Mouse (Mus musculus): Measurements from ENCODE around the gene Exoc3l2.
A peak's percentile ranks its signal among the peaks of the same experiment; 100 is the strongest.

DNA sequence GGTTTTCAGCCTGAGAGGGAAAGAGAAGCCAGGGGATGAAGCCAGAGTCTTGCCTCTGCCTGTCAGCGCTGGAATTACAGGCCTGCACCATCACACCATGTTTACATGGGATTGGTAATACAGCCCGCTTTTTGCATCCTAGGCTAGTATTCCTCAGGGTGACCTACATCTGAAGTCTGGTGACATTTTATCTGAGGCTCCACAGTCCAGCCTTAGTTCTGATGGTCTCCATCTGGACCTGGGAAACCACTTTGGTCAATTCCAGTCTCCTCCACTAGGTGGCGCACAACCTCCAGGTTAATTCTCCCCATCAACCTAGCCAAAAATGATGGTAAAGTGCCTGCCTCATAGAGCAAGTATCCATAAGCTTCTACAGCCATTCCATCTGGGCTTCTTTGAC lies 19.8 kb upstream of the Exoc3l2 start:
- TF ChIP-seq EP300 (IDR thresholded peaks at IDR 0.05; ENCODE audit: low read depth) = no peak
- TF ChIP-seq CTCF (IDR thresholded peaks at IDR 0.05; ENCODE audit: low read depth) = peak; percentile 91

Measured in liver, embryonic 14.5 days (tissue).